Mouse (Mus musculus): ENCODE data around the gene Ttc3. TPM values are rescaled to one million over a fixed set of nuclear protein-coding genes. Genes with fewer than 3 reads are reported as not detected.

Gene Ttc3
- total and polyA plus RNA-seq, 2 experiments from 2014 or later: 1,211 to 1,271 TPM

- no peaks in the 10 kb centered on the region for H3K9me3 ChIP-seq (ENCODE audit: low read length)
- 91% methylated on average over 7 of the region's 7 CpGs for WGBS
- no peak overlapping the region for H3K9ac ChIP-seq (replicated peaks; ENCODE audit: low read length, poor library complexity, severe bottlenecking)
- no peak overlapping the region for H3K4me2 ChIP-seq (ENCODE audit: low read depth, low read length, poor library complexity, severe bottlenecking)
- DNase-seq (ENCODE audit: low spot score): no peak
- no peak overlapping the region for H3K27ac ChIP-seq (ENCODE audit: low read depth, low read length)
- TF ChIP-seq CTCF (IDR thresholded peaks at IDR 0.05): no peak
- H3K36me3 ChIP-seq (ENCODE audit: insufficient read depth, low read length): 0 out of 2 replicates have a peak, but pooled peaks cover 8% of the 10 kb centered on the region
- no peak overlapping the region for H3K4me3 ChIP-seq (ENCODE audit: low read depth, low read length)
- no peaks in the 10 kb centered on the region for H3K4me1 ChIP-seq (ENCODE audit: insufficient read depth, low read length)
- no peaks in the 10 kb centered on the region for H3K27me3 ChIP-seq (ENCODE audit: insufficient read depth, low read length)
- ATAC-seq (ENCODE audit: low FRiP score): no peak
Measured at GRCm38 (mm10) chr16:94387690-94388089, 17.3 kb downstream of the Ttc3 start.

- WGBS: 87% methylated on average over 4 of the region's 4 CpGs
- H3K36me3 ChIP-seq (ENCODE audit: insufficient read depth, low read length): peaks cover 15% of the 10 kb centered on the region
- H3K27ac ChIP-seq (ENCODE audit: low read depth, low read length): no peak overlapping the region
- H3K4me1 ChIP-seq (ENCODE audit: insufficient read depth, low read length): no peaks in the 10 kb centered on the region
- no peak for TF ChIP-seq CTCF (IDR thresholded peaks at IDR 0.05)
- no peaks in the 10 kb centered on the region for H3K9me3 ChIP-seq (ENCODE audit: low read length)
- H3K4me3 ChIP-seq (ENCODE audit: low read depth, low read length): no peak overlapping the region
- no peak overlapping the region for H3K4me2 ChIP-seq (ENCODE audit: low read depth, low read length, poor library complexity, severe bottlenecking)
- H3K27me3 ChIP-seq (ENCODE audit: insufficient read depth, low read length): no peaks in the 10 kb centered on the region
- ATAC-seq (ENCODE audit: low FRiP score) (no peak), DNase-seq (ENCODE audit: low spot score) (no peak)
- H3K9ac ChIP-seq (replicated peaks; ENCODE audit: low read length, poor library complexity, severe bottlenecking): no peak overlapping the region
Measured at GRCm38 (mm10) chr16:94392299-94392698, 21.9 kb downstream of the Ttc3 start.

- DNase-seq (ENCODE audit: low spot score) (no peak), ATAC-seq (ENCODE audit: low FRiP score) (no peak)
- H3K9me3 ChIP-seq (ENCODE audit: low read length): no peaks in the 10 kb centered on the region
- 60% methylated on average over 3 of the region's 3 CpGs for WGBS
- no peaks in the 10 kb centered on the region for H3K4me1 ChIP-seq (ENCODE audit: insufficient read depth, low read length)
- no peak for TF ChIP-seq CTCF (IDR thresholded peaks at IDR 0.05)
- H3K36me3 ChIP-seq (ENCODE audit: insufficient read depth, low read length): peaks cover 15% of the 10 kb centered on the region
- no peak overlapping the region for H3K27ac ChIP-seq (ENCODE audit: low read depth, low read length)
- H3K4me3 ChIP-seq (ENCODE audit: low read depth, low read length): no peak overlapping the region
- no peaks in the 10 kb centered on the region for H3K27me3 ChIP-seq (ENCODE audit: insufficient read depth, low read length)
- no peak overlapping the region for H3K4me2 ChIP-seq (ENCODE audit: low read depth, low read length, poor library complexity, severe bottlenecking)
- no peak overlapping the region for H3K9ac ChIP-seq (replicated peaks; ENCODE audit: low read length, poor library complexity, severe bottlenecking)
Measured at GRCm38 (mm10) chr16:94395051-94395450, 24.6 kb downstream of the Ttc3 start.

- H3K4me2 ChIP-seq (ENCODE audit: low read depth, low read length, poor library complexity, severe bottlenecking): no peak overlapping the region
- no peaks in the 10 kb centered on the region for H3K9me3 ChIP-seq (ENCODE audit: low read length)
- ATAC-seq (ENCODE audit: low FRiP score) (no peak), DNase-seq (ENCODE audit: low spot score) (no peak)
- no peaks in the 10 kb centered on the region for H3K4me1 ChIP-seq (ENCODE audit: insufficient read depth, low read length)
- H3K4me3 ChIP-seq (ENCODE audit: low read depth, low read length): no peak overlapping the region
- WGBS: 82% methylated on average over 7 of the region's 7 CpGs
- no peak overlapping the region for H3K9ac ChIP-seq (replicated peaks; ENCODE audit: low read length, poor library complexity, severe bottlenecking)
- H3K36me3 ChIP-seq (ENCODE audit: insufficient read depth, low read length): peaks cover 15% of the 10 kb centered on the region
- H3K27ac ChIP-seq (ENCODE audit: low read depth, low read length): no peak overlapping the region
- H3K27me3 ChIP-seq (ENCODE audit: insufficient read depth, low read length): no peaks in the 10 kb centered on the region
- no peak for TF ChIP-seq CTCF (IDR thresholded peaks at IDR 0.05)
Measured at GRCm38 (mm10) chr16:94396641-94397040, 26.2 kb downstream of the Ttc3 start.

GRCm38 (mm10) chr16:94399141-94399540 is 28.7 kb downstream of the Ttc3 start:
- TF ChIP-seq CTCF (IDR thresholded peaks at IDR 0.05): no peak
- H3K4me2 ChIP-seq (ENCODE audit: low read depth, low read length, poor library complexity, severe bottlenecking): no peak overlapping the region
- H3K4me3 ChIP-seq (ENCODE audit: low read depth, low read length): no peak overlapping the region
- no peaks in the 10 kb centered on the region for H3K4me1 ChIP-seq (ENCODE audit: insufficient read depth, low read length)
- peaks cover 14% of the 10 kb centered on the region for H3K36me3 ChIP-seq (ENCODE audit: insufficient read depth, low read length)
- 87% methylated on average over 2 of the region's 2 CpGs for WGBS
- DNase-seq (ENCODE audit: low spot score) (no peak), ATAC-seq (ENCODE audit: low FRiP score) (no peak)
- no peak overlapping the region for H3K9ac ChIP-seq (replicated peaks; ENCODE audit: low read length, poor library complexity, severe bottlenecking)
- no peaks in the 10 kb centered on the region for H3K27me3 ChIP-seq (ENCODE audit: insufficient read depth, low read length)
- H3K9me3 ChIP-seq (ENCODE audit: low read length): no peaks in the 10 kb centered on the region
- H3K27ac ChIP-seq (ENCODE audit: low read depth, low read length): no peak overlapping the region

- H3K27ac ChIP-seq (ENCODE audit: low read depth, low read length): no peak overlapping the region
- H3K4me2 ChIP-seq (ENCODE audit: low read depth, low read length, poor library complexity, severe bottlenecking): no peak overlapping the region
- H3K9ac ChIP-seq (replicated peaks; ENCODE audit: low read length, poor library complexity, severe bottlenecking): no peak overlapping the region
- no peaks in the 10 kb centered on the region for H3K9me3 ChIP-seq (ENCODE audit: low read length)
- H3K4me3 ChIP-seq (ENCODE audit: low read depth, low read length): no peak overlapping the region
- WGBS: 23% methylated on average over 2 of the region's 2 CpGs
- H3K36me3 ChIP-seq (ENCODE audit: insufficient read depth, low read length): peaks cover 17% of the 10 kb centered on the region
- no peaks in the 10 kb centered on the region for H3K27me3 ChIP-seq (ENCODE audit: insufficient read depth, low read length)
- DNase-seq (ENCODE audit: low spot score) (no peak), ATAC-seq (ENCODE audit: low FRiP score) (no peak)
- H3K4me1 ChIP-seq (ENCODE audit: insufficient read depth, low read length): no peaks in the 10 kb centered on the region
- TF ChIP-seq CTCF (IDR thresholded peaks at IDR 0.05): no peak
Measured at GRCm38 (mm10) chr16:94401636-94402035, 31.2 kb downstream of the Ttc3 start.
